Mouse (Mus musculus) cerebellum, adult 11-12 months (tissue): ENCODE measurements around the gene Rrnad1.

Experiments used
- DNase-seq: peaks from one replicate; pipeline ENCODE4 v3.0.0; 2022

Rrnad1 gene

GRCm38 (mm10) chr3:87930078-87930795, at the start of gene Rrnad1, which contains the start of gene Isg20l2:
Rrnad1 (minus strand) TSS chr3:87930717.
Isg20l2 (plus strand) TSS chr3:87930314.
- DNase-seq: peak; percentile 97

GRCm38 (mm10) chr3:87980085-87980484, 49.6 kb upstream of the Rrnad1 start:
- no peak for DNase-seq

GRCm38 (mm10) chr3:87979493-87979892, 49.0 kb upstream of the Rrnad1 start:
- no peak for DNase-seq

GRCm38 (mm10) chr3:87974381-87974987, 44.0 kb upstream of the Rrnad1 start:
- DNase-seq: no peak

- no peak for DNase-seq
Measured at GRCm38 (mm10) chr3:87973593-87974380, 43.3 kb upstream of the Rrnad1 start.

GRCm38 (mm10) chr3:87972776-87973175, 42.3 kb upstream of the Rrnad1 start:
- no peak for DNase-seq

- DNase-seq: no peak
Measured at GRCm38 (mm10) chr3:87972203-87972664, 41.7 kb upstream of the Rrnad1 start.

GRCm38 (mm10) chr3:87971489-87972202, 41.1 kb upstream of the Rrnad1 start:
- DNase-seq: no peak

GRCm38 (mm10) chr3:87970939-87971488, 40.5 kb upstream of the Rrnad1 start, which contains the start of gene Nes:
Nes (plus strand) TSS chr3:87971078.
- no peak for DNase-seq

GRCm38 (mm10) chr3:87970184-87970938, 39.8 kb upstream of the Rrnad1 start:
- no peak for DNase-seq

- DNase-seq: peak; percentile 61
Measured at GRCm38 (mm10) chr3:87960586-87961191, 30.2 kb upstream of the Rrnad1 start.

- no peak for DNase-seq
Measured at GRCm38 (mm10) chr3:87960191-87960585, 29.7 kb upstream of the Rrnad1 start.

GRCm38 (mm10) chr3:87959371-87959770, 28.9 kb upstream of the Rrnad1 start:
- no peak for DNase-seq

GRCm38 (mm10) chr3:87958967-87959366, 28.4 kb upstream of the Rrnad1 start:
- no peak for DNase-seq

GRCm38 (mm10) chr3:87958476-87958875, 28.0 kb upstream of the Rrnad1 start:
- DNase-seq: no peak

- DNase-seq: no peak
Measured at GRCm38 (mm10) chr3:87958056-87958455, 27.5 kb upstream of the Rrnad1 start.

- DNase-seq: no peak
Measured at GRCm38 (mm10) chr3:87952440-87952839, 21.9 kb upstream of the Rrnad1 start.

GRCm38 (mm10) chr3:87951946-87952345, 21.4 kb upstream of the Rrnad1 start:
- no peak for DNase-seq

- no peak for DNase-seq
Measured at GRCm38 (mm10) chr3:87949955-87950515, 19.5 kb upstream of the Rrnad1 start.

- DNase-seq: no peak
Measured at GRCm38 (mm10) chr3:87949266-87949954, 18.9 kb upstream of the Rrnad1 start.
